Mouse (Mus musculus) megakaryocyte, adult 5-6 weeks (primary cell): Measurements from ENCODE around the gene Gcnt2. TPM values are rescaled to one million over a fixed set of nuclear protein-coding genes. Genes with fewer than 3 reads are reported as not detected.
"Not testable (repeated sequence)": the region's sequence is repeated elsewhere in the genome, so short reads cannot be mapped to it uniquely, and the experiment has no call there.

Experiments used
- ATAC-seq: 2 replicates; pipeline ENCODE4 v1.8.0; 2016; ENCODE audit warnings: mild to moderate bottlenecking, inconsistent platforms; ENCODE audit not compliant: poor library complexity, severe bottlenecking
- total RNA-seq, 2 experiments: library from RNA; stranded (forward) in 1 of 2; stranded (reverse) in 1 of 2; fragments of 153-499, 151-499 nt in 1 of 2; fragments of 221-1000, 200-1000 nt in 1 of 2; gene quantifications; 2 replicates each; pipeline versions ENCODE4 v1.2.3 to v1.2.4; 2015 to 2017

The Gcnt2 gene
- total RNA-seq, 2 experiments from 2014 or later = 11.7 to 23.6 TPM

DNA sequence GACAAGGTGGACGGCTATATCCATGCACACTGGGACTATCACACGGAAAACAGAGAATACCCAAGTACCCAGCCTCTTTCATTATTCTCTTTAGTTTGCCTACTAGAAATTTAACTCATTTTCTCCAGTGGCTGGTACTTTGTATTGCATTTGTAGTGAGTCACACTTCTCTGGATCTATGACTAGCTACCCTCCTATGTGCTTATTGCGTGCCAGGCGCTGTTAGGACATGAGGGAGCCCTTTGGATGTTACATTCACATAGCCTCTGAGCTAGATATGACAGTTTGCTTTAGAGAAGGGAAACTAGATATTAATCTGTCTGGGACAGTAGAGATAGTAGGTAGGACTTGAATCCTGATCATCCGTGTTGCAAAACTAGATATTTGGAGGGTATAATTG is 126.5 kb downstream of the Gcnt2 start:
- no peak for ATAC-seq

DNA sequence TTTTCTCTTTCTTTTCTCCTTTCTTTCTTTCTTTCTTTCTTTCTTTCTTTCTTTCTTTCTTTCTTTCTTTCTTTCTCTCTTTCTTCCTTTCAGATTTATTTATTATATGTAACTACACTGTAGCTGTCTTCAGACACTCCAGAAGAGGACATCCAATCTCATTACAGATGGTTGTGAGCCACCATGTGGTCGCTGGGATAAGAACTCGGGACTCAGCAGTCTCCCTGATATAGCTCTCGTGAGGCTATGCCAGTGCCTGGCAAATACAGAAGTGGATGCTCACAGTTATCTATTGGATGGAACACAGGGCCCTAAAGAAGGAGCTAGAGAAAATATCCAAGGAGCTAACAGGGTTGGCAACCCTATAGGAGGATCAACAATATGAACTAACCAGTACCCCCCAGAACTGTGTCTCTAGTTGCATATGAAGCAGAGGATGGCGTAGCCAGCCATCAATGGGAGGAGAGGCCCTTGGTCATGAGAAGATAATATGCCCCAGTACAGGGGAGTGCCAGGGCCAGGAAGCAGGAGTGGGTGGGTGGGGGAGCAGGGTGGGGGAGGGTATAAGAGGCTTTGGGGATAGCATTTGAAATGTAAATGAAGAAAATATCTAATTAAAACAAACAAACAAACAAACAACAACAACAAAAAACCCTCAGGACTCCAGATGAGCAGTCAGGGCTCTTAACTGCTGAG is 128.2 kb downstream of the Gcnt2 start:
- not testable (repeated sequence) for ATAC-seq

- ATAC-seq = no peak
These were observed 128.9 kb downstream of the Gcnt2 start for GRCm38 (mm10) chr13:40988418-40988817.

GRCm38 (mm10) chr13:40994487-40995263 is 135.1 kb downstream of the Gcnt2 start:
- no peak for ATAC-seq

- ATAC-seq = not testable (repeated sequence)
These were observed 139.0 kb downstream of the Gcnt2 start for GRCm38 (mm10) chr13:40998537-40998936.

GRCm38 (mm10) chr13:41000140-41000925 is 140.8 kb downstream of the Gcnt2 start:
- peak; percentile 23; the same call in 1 of the 2 replicates for ATAC-seq

GRCm38 (mm10) chr13:41000926-41001639 is 141.5 kb downstream of the Gcnt2 start, which contains the start of gene Pak1ip1:
Gene Pak1ip1 (plus strand): TSS chr13:41001023.
- ATAC-seq = peak; percentile 98

GRCm38 (mm10) chr13:41002001-41002400 is 142.4 kb downstream of the Gcnt2 start:
- ATAC-seq = no peak

- no peak for ATAC-seq
These were observed 146.7 kb downstream of the Gcnt2 start for GRCm38 (mm10) chr13:41006244-41006643.

DNA sequence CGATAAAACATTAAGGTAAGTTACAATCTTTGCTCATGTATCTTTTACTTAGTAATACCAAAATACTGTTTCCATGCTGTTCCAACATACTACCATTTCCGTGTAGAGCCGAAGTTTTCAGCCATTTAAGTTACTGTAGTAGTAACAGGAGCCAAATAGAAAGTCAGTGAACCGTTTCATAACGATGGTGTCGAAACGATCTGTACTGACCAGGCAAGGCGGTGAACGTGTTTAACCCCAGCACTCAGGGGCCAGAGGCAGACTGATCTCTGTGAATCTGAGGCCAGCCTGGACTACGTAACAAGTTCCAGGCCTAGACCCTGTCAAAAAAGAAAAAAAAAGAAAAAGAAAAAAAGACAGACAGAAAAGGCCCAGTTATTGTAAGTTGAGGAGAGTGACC is 148.7 kb downstream of the Gcnt2 start:
- no peak for ATAC-seq

GRCm38 (mm10) chr13:41008946-41009345 is 149.4 kb downstream of the Gcnt2 start:
- ATAC-seq = no peak

Other genes with a start within 250 kb of the Gcnt2 start
- gene Tfap2a, start 121.4 kb upstream of the Gcnt2 start, total RNA-seq (2015) = 0.36 TPM in 1 of 2 replicates, not detected in the other
- 0.07 TPM in 1 of 2 replicates, not detected in the other for gene Tfap2a, start 121.4 kb upstream of the Gcnt2 start, total RNA-seq (2017)
- gene Pak1ip1, start 141.3 kb downstream of the Gcnt2 start, total RNA-seq (2015) = 50.2 and 50.7 TPM in 2 replicates
- gene Pak1ip1, start 141.3 kb downstream of the Gcnt2 start, total RNA-seq (2017) = 73.0 and 80.1 TPM in 2 replicates
- gene Tmem14c, start 156.5 kb downstream of the Gcnt2 start, total RNA-seq (2015) = 208 and 221 TPM in 2 replicates
- 112 and 125 TPM in 2 replicates for gene Tmem14c, start 156.5 kb downstream of the Gcnt2 start, total RNA-seq (2017)
- gene Mak, start 220.0 kb downstream of the Gcnt2 start, total RNA-seq (2015) = 0.23 and 0.27 TPM in 2 replicates
- gene Mak, start 220.0 kb downstream of the Gcnt2 start, total RNA-seq (2017) = 0.22 and 0.41 TPM in 2 replicates